Mouse (Mus musculus) E14TG2a.4 (cell line): ENCODE data around the gene Oas1c.
"Not testable (repeated sequence)": the region's sequence is repeated elsewhere in the genome, so short reads cannot be mapped to it uniquely, and the experiment has no call there.

Experiments used
- H3K27me3 ChIP-seq: 2 replicates; pipeline ENCODE4 v1.6.1; 2014; ENCODE audit warnings: low read length, control low read depth; ENCODE audit not compliant: insufficient read depth
- H3K36me3 ChIP-seq: 2 replicates; pipeline ENCODE4 v1.6.1; 2014; ENCODE audit warnings: low read length, control low read depth; ENCODE audit not compliant: insufficient read depth
- H3K4me1 ChIP-seq: replicated peaks from 2 replicates; pipeline ENCODE4 v1.6.1; 2014; ENCODE audit warnings: low read depth, low read length, control low read depth
- H3K4me3 ChIP-seq: replicated peaks from 2 replicates; pipeline ENCODE4 v1.5.1; 2014; ENCODE audit warnings: mild to moderate bottlenecking, low read length
- H3K9me3 ChIP-seq: 2 replicates; pipeline ENCODE4 v1.6.1; 2014; ENCODE audit warnings: low read length, control low read depth
- CTCF ChIP-seq: conservative IDR thresholded peaks from 2 replicates; pipeline ENCODE4 v1.5.1; 2014; ENCODE audit warnings: low read length
- NANOG ChIP-seq: IDR thresholded peaks from 2 replicates; pipeline ENCODE4 v1.6.1; 2014; ENCODE audit warnings: borderline replicate concordance, low read length, mixed read lengths
- POU5F1 ChIP-seq: IDR thresholded peaks from 2 replicates; pipeline ENCODE4 v1.6.1; 2014; ENCODE audit warnings: low read length, borderline replicate concordance

Gene Oas1c

GRCm38 (mm10) chr5:120833335-120834280, 21.3 kb upstream of the Oas1c start:
- Histone ChIP-seq H3K4me1 (peaks cover 4% of the 10 kb centered on the region; the same call in 1 of the 2 replicates), H3K27me3 (peaks cover 63% of the 10 kb centered on the region), H3K4me3 (no peak overlapping the region), H3K36me3 (no peaks in the 10 kb centered on the region), H3K9me3 (peaks cover 49% of the 10 kb centered on the region)
- TF ChIP-seq CTCF = no peak
- no peak; the same call in 1 of the 2 replicates for TF ChIP-seq POU5F1
- peak; percentile 94 for TF ChIP-seq NANOG

GRCm38 (mm10) chr5:120831031-120831430, 18.7 kb upstream of the Oas1c start:
- Histone ChIP-seq H3K9me3 (peaks cover 49% of the 10 kb centered on the region), H3K4me1 (no peaks in the 10 kb centered on the region), H3K36me3 (no peaks in the 10 kb centered on the region), H3K27me3 (peaks cover 47% of the 10 kb centered on the region), H3K4me3 (no peak overlapping the region)
- TF ChIP-seq POU5F1 (no peak), CTCF (no peak), NANOG (no peak)

GRCm38 (mm10) chr5:120818999-120819398, 6.7 kb upstream of the Oas1c start:
- Histone ChIP-seq H3K4me1 (no peaks in the 10 kb centered on the region; the same call in 1 of the 2 replicates), H3K4me3 (no peak overlapping the region), H3K9me3 (peaks cover 50% of the 10 kb centered on the region), H3K36me3 (no peaks in the 10 kb centered on the region), H3K27me3 (peaks cover 63% of the 10 kb centered on the region)
- TF ChIP-seq POU5F1 (no peak), CTCF (no peak), NANOG (no peak)

- H3K27me3 ChIP-seq = peaks cover 38% of the 10 kb centered on the region
- no peaks in the 10 kb centered on the region for H3K36me3 ChIP-seq
- H3K4me3 ChIP-seq = no peak overlapping the region
- peaks cover 25% of the 10 kb centered on the region for H3K9me3 ChIP-seq
- TF ChIP-seq NANOG = no peak
- peak; percentile 87 for TF ChIP-seq CTCF
- peaks cover 23% of the 10 kb centered on the region for H3K4me1 ChIP-seq
These were observed 3.6 kb upstream of the Oas1c start for GRCm38 (mm10) chr5:120815949-120816348.

GRCm38 (mm10) chr5:120813023-120813422, 709 bp upstream of the Oas1c start:
- H3K9me3 ChIP-seq = no peaks in the 10 kb centered on the region
- H3K4me1 ChIP-seq = peaks cover 47% of the 10 kb centered on the region
- TF ChIP-seq CTCF (no peak), NANOG (no peak), POU5F1 (no peak)
- peaks cover 28% of the 10 kb centered on the region for H3K27me3 ChIP-seq
- no peaks in the 10 kb centered on the region for H3K36me3 ChIP-seq
- H3K4me3 ChIP-seq = peak overlapping the region; percentile 65

- peaks cover 59% of the 10 kb centered on the region for H3K4me1 ChIP-seq
- peaks cover 12% of the 10 kb centered on the region for H3K27me3 ChIP-seq
- H3K36me3 ChIP-seq = no peaks in the 10 kb centered on the region
- TF ChIP-seq CTCF = no peak
- no peak for TF ChIP-seq NANOG
- TF ChIP-seq POU5F1 = no peak
- no peak overlapping the region for H3K4me3 ChIP-seq
- no peaks in the 10 kb centered on the region for H3K9me3 ChIP-seq
These were observed 3.1 kb downstream of the Oas1c start for GRCm38 (mm10) chr5:120809171-120809570.

GRCm38 (mm10) chr5:120806458-120806857, 5.9 kb downstream of the Oas1c start:
- TF ChIP-seq CTCF = peak; percentile 71
- TF ChIP-seq POU5F1 = no peak

GRCm38 (mm10) chr5:120803596-120803995, 8.7 kb downstream of the Oas1c start:
- H3K36me3 ChIP-seq = no peaks in the 10 kb centered on the region; the same call in 1 of the 2 replicates

More at GRCm38 (mm10) chr5:120806458-120806857, 5.9 kb downstream of the Oas1c start:
- no peaks in the 10 kb centered on the region for H3K9me3 ChIP-seq
- H3K36me3 ChIP-seq = no peaks in the 10 kb centered on the region
- no peak overlapping the region for H3K4me3 ChIP-seq
- peaks cover 30% of the 10 kb centered on the region for H3K27me3 ChIP-seq
- peaks cover 41% of the 10 kb centered on the region for H3K4me1 ChIP-seq

GRCm38 (mm10) chr5:120798943-120799342, 13.4 kb downstream of the Oas1c start:
- not testable (repeated sequence) for H3K36me3 ChIP-seq, H3K4me3 ChIP-seq
- H3K27me3 ChIP-seq = peaks cover 58% of the 10 kb centered on the region

More at GRCm38 (mm10) chr5:120803596-120803995, 8.7 kb downstream of the Oas1c start:
- H3K4me3 ChIP-seq = no peak overlapping the region
- H3K4me1 ChIP-seq = peaks cover 17% of the 10 kb centered on the region
- TF ChIP-seq CTCF (no peak), NANOG (no peak), POU5F1 (no peak)
- no peaks in the 10 kb centered on the region for H3K9me3 ChIP-seq
- H3K27me3 ChIP-seq = peaks cover 51% of the 10 kb centered on the region

GRCm38 (mm10) chr5:120798147-120798546, 14.2 kb downstream of the Oas1c start:
- not testable (repeated sequence) for H3K9me3 ChIP-seq, H3K36me3 ChIP-seq, H3K4me1 ChIP-seq, H3K4me3 ChIP-seq
- H3K27me3 ChIP-seq = peaks cover 52% of the 10 kb centered on the region

More at GRCm38 (mm10) chr5:120798943-120799342, 13.4 kb downstream of the Oas1c start:
- not testable (repeated sequence) for H3K4me1 ChIP-seq, H3K9me3 ChIP-seq

GRCm38 (mm10) chr5:120795480-120796034, 16.8 kb downstream of the Oas1c start, which contains the start of gene Oas1e:
Oas1e (minus strand) TSS chr5:120795530.
- H3K4me3 ChIP-seq, H3K36me3 ChIP-seq, H3K9me3 ChIP-seq, H3K4me1 ChIP-seq: not testable (repeated sequence)
- peaks cover 43% of the 10 kb centered on the region for H3K27me3 ChIP-seq
